Mouse (Mus musculus) G1E (cell line): ENCODE data around the gene Aig1. TPM values are rescaled to one million over a fixed set of nuclear protein-coding genes. Genes with fewer than 3 reads are reported as not detected.
A peak's percentile ranks its signal among the peaks of the same experiment; 100 is the strongest.
"Not testable (repeated sequence)": the region's sequence is repeated elsewhere in the genome, so short reads cannot be mapped to it uniquely, and the experiment has no call there.

Source experiments
- ATAC-seq: 2 replicates; pipeline ENCODE4 v1.8.0; 2016; ENCODE audit warnings: mild to moderate bottlenecking; ENCODE audit not compliant: insufficient number of reproducible peaks, poor library complexity, low FRiP score, severe bottlenecking; ENCODE audit errors: extremely low read depth
- DNase-seq: peaks from one replicate; pipeline ENCODE4 v3.0.0; 2012; ENCODE audit warnings: low spot score
- H3K27me3 ChIP-seq: 2 replicates; pipeline ENCODE4 v1.6.1; 2012; ENCODE audit warnings: mild to moderate bottlenecking, low read length, inconsistent platforms; ENCODE audit not compliant: insufficient read depth
- H3K36me3 ChIP-seq: replicated peaks from 2 replicates; pipeline ENCODE3; 2012; ENCODE audit warnings: mild to moderate bottlenecking, inconsistent platforms
- H3K4me1 ChIP-seq: 2 replicates; pipeline ENCODE4 v1.6.1; 2012; ENCODE audit warnings: low read depth, low read length, inconsistent platforms, mixed read lengths; ENCODE audit not compliant: insufficient read depth
- H3K4me3 ChIP-seq: 2 replicates; pipeline ENCODE4 v1.5.1; 2012; ENCODE audit warnings: low read depth, mild to moderate bottlenecking, inconsistent platforms, low read length, moderate library complexity, mixed read lengths
- H3K9me3 ChIP-seq: replicated peaks from 2 replicates; pipeline ENCODE4 v1.6.1; 2012; ENCODE audit warnings: inconsistent platforms
- CTCF ChIP-seq: IDR thresholded peaks from 2 replicates; pipeline ENCODE4 v1.5.1; 2012; ENCODE audit warnings: low read depth, low read length, inconsistent platforms, mixed read lengths
- GATA1 ChIP-seq: IDR thresholded peaks from 2 replicates; pipeline ENCODE4 v1.6.1; 2012; ENCODE audit warnings: borderline replicate concordance, low read length, inconsistent platforms, mixed read lengths
- GATA2 ChIP-seq: IDR thresholded peaks from 2 replicates; pipeline ENCODE4 v1.6.1; 2012; ENCODE audit warnings: low read depth, low read length, inconsistent platforms, borderline replicate concordance
- POLR2AphosphoS5 ChIP-seq: IDR thresholded peaks from 2 replicates; pipeline ENCODE4 v1.6.1; 2012; ENCODE audit warnings: low read depth, low read length, inconsistent platforms; ENCODE audit not compliant: insufficient replicate concordance
- TAL1 ChIP-seq: conservative IDR thresholded peaks from 2 replicates; pipeline ENCODE4 v1.6.1; 2012; ENCODE audit warnings: low read depth, low read length, inconsistent platforms, mixed read lengths
- polyA plus RNA-seq: library from polyadenylated mRNA; stranded (reverse); fragments of >175 nt; gene quantifications from 2 replicates; pipeline ENCODE4 v1.2.3, GENCODE M21; 2012
- total RNA-seq, 2 experiments: library from RNA; stranded (forward) in 1 of 2; stranded (reverse) in 1 of 2; fragments of 200-1000 nt in 1 of 2; fragments of >200 nt in 1 of 2; fragmentation: Nextera tagmentation in 1 of 2; gene quantifications; 2 replicates each; pipeline ENCODE4 v1.2.3; 2014 to 2017

Gene Aig1
- not detected in 2 replicates for total RNA-seq (2014; fragmentation: Nextera tagmentation)
- total RNA-seq (2017), result 0.12 and 0.27 TPM in 2 replicates
- not detected in 2 replicates for polyA plus RNA-seq

- DNase-seq, result no peak
- Histone ChIP-seq H3K4me1 (no peaks in the 10 kb centered on the region), H3K4me3 (peak within 1 kb of the TSS; percentile 1; the same call in 1 of the 2 replicates), H3K36me3 (no peaks in the 10 kb centered on the region), H3K9me3 (peaks cover 9% of the 10 kb centered on the region), H3K27me3 (peaks cover 3% of the 10 kb centered on the region; the same call in 1 of the 2 replicates)
- no peak for ATAC-seq
- TF ChIP-seq GATA1 (no peak), CTCF (no peak), TAL1 (no peak), POLR2AphosphoS5 (no peak), GATA2 (no peak)
Measured at GRCm38 (mm10) chr10:13868371-13869321, at the start of gene Aig1. Gene Aig1 (minus strand): TSS chr10:13868980.

- H3K4me3 ChIP-seq, result no peak overlapping the region
- H3K36me3 ChIP-seq, result no peaks in the 10 kb centered on the region
- no peak for DNase-seq
- H3K27me3 ChIP-seq, result no peaks in the 10 kb centered on the region
- no peaks in the 10 kb centered on the region for H3K9me3 ChIP-seq
- no peaks in the 10 kb centered on the region for H3K4me1 ChIP-seq
- no peak for ATAC-seq
- TF ChIP-seq GATA1, result no peak
- TF ChIP-seq TAL1, result no peak
- no peak for TF ChIP-seq POLR2AphosphoS5
- TF ChIP-seq GATA2, result no peak
- no peak for TF ChIP-seq CTCF
Measured at GRCm38 (mm10) chr10:13916645-13917342, 48.0 kb upstream of the Aig1 start.

- H3K4me3 ChIP-seq, result no peak overlapping the region
- H3K36me3 ChIP-seq, result no peaks in the 10 kb centered on the region
- DNase-seq, result no peak
- ATAC-seq, result no peak
- no peak for TF ChIP-seq CTCF
- TF ChIP-seq TAL1, result no peak
- TF ChIP-seq POLR2AphosphoS5, result no peak
- no peak for TF ChIP-seq GATA2
- no peak for TF ChIP-seq GATA1
- no peaks in the 10 kb centered on the region for H3K9me3 ChIP-seq
- H3K4me1 ChIP-seq, result no peaks in the 10 kb centered on the region
- no peaks in the 10 kb centered on the region; the same call in 1 of the 2 replicates for H3K27me3 ChIP-seq
Measured at GRCm38 (mm10) chr10:13915211-13915610, 46.4 kb upstream of the Aig1 start.

GRCm38 (mm10) chr10:13913689-13914088 is 44.9 kb upstream of the Aig1 start:
- Histone ChIP-seq H3K36me3 (no peaks in the 10 kb centered on the region), H3K9me3 (no peaks in the 10 kb centered on the region), H3K4me3 (no peak overlapping the region), H3K4me1 (no peaks in the 10 kb centered on the region), H3K27me3 (no peaks in the 10 kb centered on the region; the same call in 1 of the 2 replicates)
- TF ChIP-seq TAL1 (no peak), POLR2AphosphoS5 (no peak), GATA1 (no peak), GATA2 (no peak), CTCF (no peak)
- DNase-seq (no peak), ATAC-seq (no peak)

- no peak overlapping the region for H3K4me3 ChIP-seq
- H3K9me3 ChIP-seq, result no peaks in the 10 kb centered on the region
- H3K36me3 ChIP-seq, result no peaks in the 10 kb centered on the region
- no peaks in the 10 kb centered on the region for H3K4me1 ChIP-seq
- TF ChIP-seq POLR2AphosphoS5 (no peak), CTCF (no peak), GATA1 (no peak), GATA2 (no peak), TAL1 (no peak)
- ATAC-seq (no peak), DNase-seq (no peak)
- no peaks in the 10 kb centered on the region; the same call in 1 of the 2 replicates for H3K27me3 ChIP-seq
Measured at GRCm38 (mm10) chr10:13906261-13906741, 37.5 kb upstream of the Aig1 start.

GRCm38 (mm10) chr10:13905618-13906017 is 36.8 kb upstream of the Aig1 start:
- TF ChIP-seq GATA2 (no peak), CTCF (no peak), TAL1 (no peak), GATA1 (no peak), POLR2AphosphoS5 (no peak)
- DNase-seq, result no peak
- no peak overlapping the region for H3K4me3 ChIP-seq
- H3K36me3 ChIP-seq, result no peaks in the 10 kb centered on the region
- H3K9me3 ChIP-seq, result no peaks in the 10 kb centered on the region
- no peaks in the 10 kb centered on the region for H3K4me1 ChIP-seq
- no peaks in the 10 kb centered on the region for H3K27me3 ChIP-seq
- no peak for ATAC-seq

GRCm38 (mm10) chr10:13892762-13893161 is 24.0 kb upstream of the Aig1 start:
- H3K9me3 ChIP-seq, DNase-seq, H3K4me1 ChIP-seq, H3K36me3 ChIP-seq, H3K4me3 ChIP-seq, ATAC-seq, H3K27me3 ChIP-seq: not testable (repeated sequence)
